Mouse (Mus musculus) liver, adult 2 months (tissue): ENCODE data around the gene Ypel5. TPM values are rescaled to one million over a fixed set of nuclear protein-coding genes. Genes with fewer than 3 reads are reported as not detected.
A peak's percentile ranks its signal among the peaks of the same experiment; 100 is the strongest.

Source experiments
- DNase-seq: peaks from one replicate; pipeline ENCODE4 v3.0.0-alpha.2; 2011; ENCODE audit warnings: low read depth, low spot score; ENCODE audit errors: extremely low read depth
- H3K27ac ChIP-seq: fragments of 200-500 bp; replicated peaks from 2 replicates; pipeline ENCODE4 v1.5.1; 2012; ENCODE audit warnings: low read depth, mild to moderate bottlenecking, control low read depth, inconsistent platforms, low read length; ENCODE audit not compliant: insufficient read depth
- H3K27me3 ChIP-seq: fragments of 200-500 bp; 2 replicates; pipeline ENCODE4 v1.6.1; 2012; ENCODE audit warnings: mild to moderate bottlenecking, moderate library complexity, low read length, inconsistent platforms; ENCODE audit not compliant: control insufficient read depth, insufficient read depth
- H3K36me3 ChIP-seq: fragments of 200-500 bp; 2 replicates; pipeline ENCODE4 v1.6.1; 2012; ENCODE audit warnings: low read length, inconsistent platforms; ENCODE audit not compliant: control insufficient read depth, insufficient read depth
- H3K4me1 ChIP-seq: fragments of 200-500 bp; 2 replicates; pipeline ENCODE4 v1.6.1; 2011; ENCODE audit warnings: low read length; ENCODE audit not compliant: control insufficient read depth, insufficient read depth
- H3K4me3 ChIP-seq: fragments of 200-500 bp; 2 replicates; pipeline ENCODE4 v1.5.1; 2011; ENCODE audit warnings: low read depth, mild to moderate bottlenecking, control low read depth, low read length, moderate library complexity; ENCODE audit not compliant: insufficient read depth
- H3K79me2 ChIP-seq: fragments of 200-500 bp; 2 replicates; pipeline ENCODE4 v1.6.1; 2012; ENCODE audit warnings: inconsistent platforms, mild to moderate bottlenecking, low read length, moderate library complexity; ENCODE audit not compliant: control insufficient read depth, insufficient read depth
- H3K9ac ChIP-seq: fragments of 200-500 bp; 2 replicates; pipeline ENCODE4 v1.6.1; 2012; ENCODE audit warnings: low read depth, mild to moderate bottlenecking, control low read depth, inconsistent platforms, low read length
- CTCF ChIP-seq: fragments of 200-500 bp; IDR thresholded peaks from 2 replicates; pipeline ENCODE4 v1.5.1; 2011; ENCODE audit warnings: low read depth, low read length, control low read depth
- POLR2A ChIP-seq: fragments of 200-500 bp; IDR thresholded peaks from 2 replicates; pipeline ENCODE4 v1.6.1; 2011; ENCODE audit warnings: low read length, control low read depth; ENCODE audit not compliant: insufficient read depth; ENCODE audit errors: extremely low read depth
- WGBS: fragments of 180-500 bp; shearing (Covaris S2); methylation state at CpG from one replicate; pipeline ENCODE4 v1.1.7; 2018; 5-methylcytosine and 5-hydroxymethylcytosine counted together
- polyA plus RNA-seq: library from polyadenylated mRNA; depleted of rRNA; stranded (reverse); fragments of >200 nt; gene quantifications from 2 replicates; pipeline ENCODE4 v1.2.3, GENCODE M21; 2012; rRNA removed
- total RNA-seq: library from RNA; depleted of rRNA; stranded (reverse); fragments of >200 nt; gene quantifications from 2 replicates; pipeline ENCODE4 v1.2.3, GENCODE M21; 2014; rRNA removed

Gene Ypel5
- total and polyA plus RNA-seq, 2 experiments, result 16.4 to 52.8 TPM

GRCm38 (mm10) chr17:72895506-72895905 lies 59.3 kb downstream of the Ypel5 start:
- DNase-seq, result peak; percentile 66
- Histone ChIP-seq H3K4me3 (no peak overlapping the region), H3K4me1 (no peaks in the 10 kb centered on the region; the same call in 1 of the 2 replicates), H3K79me2 (no peaks in the 10 kb centered on the region), H3K36me3 (no peaks in the 10 kb centered on the region), H3K9ac (no peak overlapping the region), H3K27ac (no peak overlapping the region), H3K27me3 (no peaks in the 10 kb centered on the region)
- WGBS, result 38% methylated on average over 3 of the region's 3 CpGs
- TF ChIP-seq CTCF (no peak), POLR2A (no peak)

- no peaks in the 10 kb centered on the region for H3K79me2 ChIP-seq
- DNase-seq, result no peak
- no peaks in the 10 kb centered on the region; the same call in 1 of the 2 replicates for H3K4me1 ChIP-seq
- no peak overlapping the region for H3K27ac ChIP-seq
- H3K4me3 ChIP-seq, result no peak overlapping the region
- H3K27me3 ChIP-seq, result no peaks in the 10 kb centered on the region
- no peaks in the 10 kb centered on the region for H3K36me3 ChIP-seq
- TF ChIP-seq POLR2A, result no peak
- TF ChIP-seq CTCF, result no peak
- no peak overlapping the region for H3K9ac ChIP-seq
- 81% methylated on average over 7 of the region's 7 CpGs for WGBS
These were observed 60.8 kb downstream of the Ypel5 start for GRCm38 (mm10) chr17:72897076-72897475.

GRCm38 (mm10) chr17:72897961-72898360 lies 61.7 kb downstream of the Ypel5 start:
- H3K27me3 ChIP-seq, result no peaks in the 10 kb centered on the region
- H3K27ac ChIP-seq, result no peak overlapping the region
- no peaks in the 10 kb centered on the region; the same call in 1 of the 2 replicates for H3K4me1 ChIP-seq
- DNase-seq, result no peak
- whole genome bisulfite sequencing, result 82% methylated on average over 5 of the region's 5 CpGs
- no peak for TF ChIP-seq POLR2A
- TF ChIP-seq CTCF, result no peak
- no peaks in the 10 kb centered on the region for H3K36me3 ChIP-seq
- H3K4me3 ChIP-seq, result no peak overlapping the region
- H3K9ac ChIP-seq, result no peak overlapping the region
- no peaks in the 10 kb centered on the region for H3K79me2 ChIP-seq

GRCm38 (mm10) chr17:72898775-72899174 lies 62.5 kb downstream of the Ypel5 start:
- TF ChIP-seq POLR2A, result no peak
- TF ChIP-seq CTCF, result no peak
- Histone ChIP-seq H3K79me2 (no peaks in the 10 kb centered on the region), H3K27ac (no peak overlapping the region), H3K4me3 (no peak overlapping the region), H3K36me3 (no peaks in the 10 kb centered on the region), H3K9ac (no peak overlapping the region), H3K27me3 (no peaks in the 10 kb centered on the region), H3K4me1 (no peaks in the 10 kb centered on the region; the same call in 1 of the 2 replicates)
- no peak for DNase-seq
- 74% methylated on average over 3 of the region's 3 CpGs for WGBS

Other genes starting within 250 kb of the Ypel5 start
- gene Alk, start 231.8 kb upstream of the Ypel5 start, total RNA-seq, result not detected in 2 replicates
- gene Alk, start 231.8 kb upstream of the Ypel5 start, polyA plus RNA-seq, result 0.04 TPM in 1 of 2 replicates, not detected in the other
- gene Lbh, start 81.9 kb downstream of the Ypel5 start, total RNA-seq, result 3.6 and 5.1 TPM in 2 replicates
- gene Lbh, start 81.9 kb downstream of the Ypel5 start, polyA plus RNA-seq, result 9.6 and 9.8 TPM in 2 replicates